Mouse (Mus musculus) neural tube, embryonic 11.5 days (tissue): ENCODE measurements around the gene Senp6. TPM values are rescaled to one million over a fixed set of nuclear protein-coding genes. Genes with fewer than 3 reads are reported as not detected.
"Not testable (repeated sequence)": the region's sequence is repeated elsewhere in the genome, so short reads cannot be mapped to it uniquely, and the experiment has no call there.

Experiments used
- ATAC-seq: fragments of 200-750 bp; cut with Nextera tagmentation; 2 replicates; pipeline ENCODE4 v1.8.0; 2017; ENCODE audit warnings: moderate number of reproducible peaks, mild to moderate bottlenecking, moderate TSS enrichment, moderate library complexity; ENCODE audit not compliant: insufficient read depth, low FRiP score, low TSS enrichment
- DNase-seq: peaks from one replicate; pipeline ENCODE4 v3.0.0-alpha.2; 2015; ENCODE audit warnings: low spot score
- H3K27ac ChIP-seq: fragments of 300-500 bp; sonication (generic); 2 replicates; pipeline ENCODE4 v1.5.1; 2014; ENCODE audit warnings: low read depth, mild to moderate bottlenecking, low read length
- H3K27me3 ChIP-seq: fragments of 300-500 bp; sonication (generic); 2 replicates; pipeline ENCODE4 v1.6.1; 2014; ENCODE audit warnings: mild to moderate bottlenecking, low read length, mixed read lengths; ENCODE audit not compliant: control insufficient read depth, insufficient read depth
- H3K36me3 ChIP-seq: fragments of 300-500 bp; sonication (generic); 2 replicates; pipeline ENCODE4 v1.6.1; 2014; ENCODE audit warnings: mild to moderate bottlenecking, low read length, moderate library complexity, mixed read lengths; ENCODE audit not compliant: control insufficient read depth, insufficient read depth
- H3K4me1 ChIP-seq: fragments of 300-500 bp; sonication (generic); 2 replicates; pipeline ENCODE4 v1.6.1; 2014; ENCODE audit warnings: low read length, mixed read lengths; ENCODE audit not compliant: control insufficient read depth, insufficient read depth
- H3K4me2 ChIP-seq: fragments of 300-500 bp; sonication (generic); 2 replicates; pipeline ENCODE4 v1.6.1; 2014; ENCODE audit warnings: low read depth, mild to moderate bottlenecking, moderate library complexity
- H3K4me3 ChIP-seq: fragments of 300-500 bp; sonication (generic); 2 replicates; pipeline ENCODE4 v1.5.1; 2014; ENCODE audit warnings: low read depth, low read length
- H3K9ac ChIP-seq: fragments of 300-500 bp; sonication (generic); 2 replicates; pipeline ENCODE4 v1.6.1; 2014; ENCODE audit warnings: mild to moderate bottlenecking, low read length
- H3K9me3 ChIP-seq: fragments of 300-500 bp; sonication (generic); 2 replicates; pipeline ENCODE4 v1.6.1; 2016; ENCODE audit warnings: low read length; ENCODE audit not compliant: control insufficient read depth
- WGBS: fragments of 180-500 bp; shearing (Covaris S2); extraction: QIAGEN DNeasy Blood & Tissue Kit; methylation state at CpG from one replicate; pipeline ENCODE4 v1.1.7; 2014; 5-methylcytosine and 5-hydroxymethylcytosine counted together
- polyA plus RNA-seq: library from polyadenylated mRNA; unstranded; fragments of >200 nt; fragmentation: Nextera tagmentation; extraction: Ambion mirVana; gene quantifications from 2 replicates; pipeline ENCODE4 v1.2.1, GENCODE M21; 2014

The Senp6 gene
- polyA plus RNA-seq, 1 experiment from 2014 or later: 70.5 TPM

DNA sequence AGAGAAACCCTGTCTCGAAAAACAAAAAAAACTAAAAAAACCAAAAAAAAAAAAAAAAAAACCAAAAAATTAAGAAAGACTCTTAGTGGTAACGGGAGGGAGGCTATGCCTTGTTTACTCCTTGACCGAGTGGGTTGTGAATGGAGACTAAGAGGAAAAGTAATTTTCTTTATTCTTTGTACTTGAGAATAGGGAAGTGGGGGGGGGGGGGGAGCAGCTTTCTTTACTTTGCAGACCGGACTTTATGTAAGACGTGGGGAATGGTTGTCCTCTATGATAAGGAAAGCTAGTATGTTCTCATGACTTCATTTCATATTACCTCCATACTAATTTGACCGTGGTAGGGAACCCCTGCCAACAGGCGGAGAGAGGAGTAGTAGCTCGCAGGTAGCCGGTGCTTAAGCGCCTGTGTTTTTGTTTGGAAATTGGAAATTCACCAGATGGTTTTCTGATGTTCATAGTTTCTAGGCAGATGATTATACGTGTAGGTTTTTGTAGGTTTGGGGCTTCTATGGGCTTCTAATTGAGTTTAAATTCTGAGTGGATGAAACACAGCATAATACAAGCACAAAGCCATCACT, 2.1 kb downstream of the Senp6 start:
- Histone ChIP-seq H3K9ac (no peak overlapping the region), H3K27me3 (no peaks in the 10 kb centered on the region), H3K4me3 (peak overlapping the region; percentile 91), H3K36me3 (no peaks in the 10 kb centered on the region), H3K9me3 (no peaks in the 10 kb centered on the region), H3K4me2 (peak overlapping the region; percentile 31), H3K4me1 (peaks cover 3% of the 10 kb centered on the region; the same call in 1 of the 2 replicates), H3K27ac (no peak overlapping the region)
- DNase-seq (no peak), ATAC-seq (no peak)
- WGBS: 56% methylated on average over 11 of the region's 11 CpGs

DNA sequence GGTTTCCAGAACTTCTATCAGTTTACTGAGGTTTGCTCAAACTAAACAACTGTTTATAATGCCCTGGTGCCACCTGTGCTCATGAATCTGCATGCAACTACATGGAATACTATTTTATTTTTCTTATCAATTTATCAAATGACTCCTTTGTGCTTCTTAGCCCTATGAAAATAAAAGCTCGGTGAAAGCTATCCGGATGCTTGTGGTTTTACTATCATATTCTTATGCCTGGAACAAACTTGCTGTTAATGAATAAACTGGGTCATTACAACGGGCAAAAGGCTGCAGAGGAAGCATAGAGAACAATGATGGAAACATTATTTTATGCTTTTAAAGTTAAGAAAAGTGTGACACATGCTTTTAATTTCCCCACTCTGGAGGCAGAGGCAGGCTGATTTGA, 3.3 kb downstream of the Senp6 start:
- no peak overlapping the region for H3K9ac ChIP-seq
- H3K36me3 ChIP-seq: no peaks in the 10 kb centered on the region
- ATAC-seq (no peak), DNase-seq (no peak)
- H3K4me2 ChIP-seq: no peak overlapping the region
- 93% methylated on average over 3 of the region's 3 CpGs for WGBS
- no peak overlapping the region for H3K4me3 ChIP-seq
- peaks cover 6% of the 10 kb centered on the region; the same call in 1 of the 2 replicates for H3K4me1 ChIP-seq
- H3K27ac ChIP-seq: no peak overlapping the region
- H3K9me3 ChIP-seq: no peaks in the 10 kb centered on the region
- no peaks in the 10 kb centered on the region for H3K27me3 ChIP-seq

DNA sequence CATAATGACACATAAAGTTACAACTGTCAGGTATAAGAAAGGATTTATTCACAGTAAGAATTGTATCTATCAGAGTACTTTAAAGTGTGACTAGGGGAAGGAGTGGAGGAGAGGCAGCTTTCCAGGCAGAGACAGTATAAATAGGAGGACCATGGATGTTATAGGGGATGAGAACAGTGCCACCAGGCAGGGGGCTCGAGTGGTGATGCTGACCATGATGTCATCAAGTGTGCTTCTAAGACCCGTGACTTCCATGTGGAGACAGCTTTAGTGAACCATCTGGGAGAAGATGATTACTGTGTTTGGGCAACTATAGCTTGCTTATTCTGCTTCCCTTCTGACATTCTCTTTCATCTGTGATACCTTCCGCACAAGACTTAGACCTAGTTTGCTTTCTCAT, 4.9 kb downstream of the Senp6 start:
- no peak for ATAC-seq
- Histone ChIP-seq H3K4me2 (no peak overlapping the region), H3K9ac (no peak overlapping the region), H3K27me3 (no peaks in the 10 kb centered on the region), H3K4me1 (peaks cover 10% of the 10 kb centered on the region; the same call in 1 of the 2 replicates), H3K27ac (no peak overlapping the region), H3K36me3 (no peaks in the 10 kb centered on the region), H3K9me3 (no peaks in the 10 kb centered on the region), H3K4me3 (no peak overlapping the region)
- 59% methylated on average over 3 of the region's 3 CpGs for WGBS
- no peak for DNase-seq

DNA sequence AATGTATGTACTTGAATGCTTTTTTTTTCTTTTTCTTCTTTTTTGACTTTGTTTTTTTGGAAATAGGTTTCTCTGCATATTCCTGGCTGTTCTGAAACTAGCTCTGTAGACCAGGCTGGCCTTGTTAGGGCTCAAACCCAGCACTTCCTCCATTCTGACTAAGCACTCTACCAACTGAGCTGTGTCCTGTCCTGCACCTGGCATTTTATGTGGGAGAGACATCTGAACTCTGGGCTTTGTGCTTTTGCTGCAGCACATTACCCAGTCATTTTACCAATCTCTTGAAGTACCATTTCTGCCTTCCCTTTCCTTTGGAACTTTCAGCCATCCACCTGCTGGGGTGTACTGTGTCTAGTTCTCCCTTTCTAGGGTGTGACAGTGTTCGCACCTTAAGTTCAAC, 7.4 kb downstream of the Senp6 start:
- no peaks in the 10 kb centered on the region for H3K36me3 ChIP-seq
- no peak overlapping the region for H3K4me2 ChIP-seq

DNA sequence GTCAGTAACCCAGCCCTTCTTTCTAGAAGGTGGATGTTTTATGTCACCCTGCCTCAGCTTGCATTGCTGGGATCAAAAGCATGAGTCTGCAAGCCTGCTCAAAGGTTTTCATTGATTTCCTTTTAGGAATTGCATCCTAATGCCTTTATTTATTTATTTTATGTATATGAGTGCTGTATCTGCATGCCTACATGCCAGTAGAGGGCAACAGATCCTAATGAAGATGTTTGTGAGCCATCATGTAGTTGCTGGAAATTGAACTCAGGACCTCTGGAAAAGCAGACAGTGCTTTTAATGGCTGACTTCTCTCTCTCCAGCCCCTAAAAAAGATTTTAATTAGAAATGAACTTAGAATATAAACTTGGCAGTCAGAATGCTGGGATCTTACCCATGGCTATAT, 8.2 kb downstream of the Senp6 start:
- Histone ChIP-seq H3K9ac (no peak overlapping the region), H3K9me3 (no peaks in the 10 kb centered on the region), H3K4me3 (no peak overlapping the region), H3K36me3 (no peaks in the 10 kb centered on the region), H3K4me2 (no peak overlapping the region), H3K27ac (no peak overlapping the region), H3K27me3 (no peaks in the 10 kb centered on the region), H3K4me1 (peaks cover 12% of the 10 kb centered on the region; the same call in 1 of the 2 replicates)
- DNase-seq (no peak), ATAC-seq (no peak)

More for the DNA sequence above, 7.4 kb downstream of the Senp6 start:
- Histone ChIP-seq H3K9me3 (no peaks in the 10 kb centered on the region), H3K9ac (no peak overlapping the region), H3K4me3 (no peak overlapping the region), H3K27ac (no peak overlapping the region), H3K27me3 (no peaks in the 10 kb centered on the region), H3K4me1 (peaks cover 12% of the 10 kb centered on the region; the same call in 1 of the 2 replicates)
- ATAC-seq (no peak), DNase-seq (no peak)
- 73% methylated on average over 1 of the region's 1 CpGs for WGBS

DNA sequence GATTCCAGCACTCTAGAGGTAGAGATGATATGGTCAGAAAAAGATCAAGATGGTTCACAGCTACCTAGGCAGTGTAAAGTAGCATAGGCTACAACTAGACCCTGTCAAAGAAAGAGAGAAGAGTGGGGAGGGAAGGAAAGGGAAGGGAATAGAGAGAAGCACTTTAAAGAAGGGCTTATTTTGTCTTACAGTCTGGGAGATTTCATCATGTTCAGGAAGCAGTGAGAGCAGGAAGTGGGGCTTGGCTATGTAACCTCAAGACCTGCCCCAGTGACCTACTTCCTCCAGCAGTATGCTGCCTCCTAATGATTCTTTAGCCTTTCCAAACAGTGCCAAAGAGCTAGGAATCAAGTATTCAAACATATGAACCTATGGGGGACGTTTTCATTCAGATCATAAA, 14.2 kb downstream of the Senp6 start:
- Histone ChIP-seq H3K9ac (no peak overlapping the region), H3K9me3 (no peaks in the 10 kb centered on the region), H3K27me3 (no peaks in the 10 kb centered on the region), H3K4me1 (peaks cover 13% of the 10 kb centered on the region), H3K36me3 (no peaks in the 10 kb centered on the region), H3K27ac (no peak overlapping the region), H3K4me2 (no peak overlapping the region), H3K4me3 (no peak overlapping the region)
- WGBS: 88% methylated on average over 1 of the region's 1 CpGs
- no peak for ATAC-seq
- no peak for DNase-seq

DNA sequence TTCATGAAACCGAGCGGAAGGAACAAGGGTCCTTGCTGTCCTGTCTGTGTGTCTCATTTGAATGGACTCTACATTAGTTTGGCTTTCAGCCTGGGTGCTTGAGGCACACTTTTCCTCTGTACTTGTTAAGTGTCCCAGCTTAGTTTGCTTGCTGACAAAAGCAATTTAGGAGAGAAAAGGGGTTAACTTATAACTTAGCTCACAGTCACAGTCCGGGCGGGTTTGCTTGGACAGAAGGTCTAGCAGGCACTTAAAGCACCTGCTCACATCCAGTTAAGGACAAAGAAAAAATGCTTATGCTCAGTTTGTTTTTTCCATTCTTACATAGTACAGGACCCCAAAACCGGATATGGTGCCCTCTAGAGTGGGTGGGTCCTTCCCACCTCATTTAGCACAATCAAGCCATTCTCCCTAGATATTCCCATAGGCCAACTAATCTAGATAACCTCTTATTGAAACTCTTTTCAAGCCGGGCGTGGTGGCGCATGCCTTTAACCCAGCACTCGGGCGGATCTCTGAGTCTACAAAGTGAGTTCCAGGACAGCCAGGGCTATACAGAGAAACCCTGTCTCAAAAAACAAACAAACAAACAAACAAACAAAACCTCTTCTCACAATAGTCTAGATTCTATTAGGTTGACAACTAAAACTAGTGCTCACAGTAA, 17.9 kb downstream of the Senp6 start:
- 61% methylated on average over 10 of the region's 10 CpGs for WGBS
- Histone ChIP-seq H3K9me3 (no peaks in the 10 kb centered on the region), H3K36me3 (no peaks in the 10 kb centered on the region), H3K27me3 (no peaks in the 10 kb centered on the region), H3K4me3 (no peak overlapping the region), H3K9ac (no peak overlapping the region), H3K27ac (no peak overlapping the region), H3K4me1 (peaks cover 9% of the 10 kb centered on the region), H3K4me2 (no peak overlapping the region)
- DNase-seq (no peak), ATAC-seq (0 out of 2 replicates have a peak, but pooled peaks have one; percentile 28)

DNA sequence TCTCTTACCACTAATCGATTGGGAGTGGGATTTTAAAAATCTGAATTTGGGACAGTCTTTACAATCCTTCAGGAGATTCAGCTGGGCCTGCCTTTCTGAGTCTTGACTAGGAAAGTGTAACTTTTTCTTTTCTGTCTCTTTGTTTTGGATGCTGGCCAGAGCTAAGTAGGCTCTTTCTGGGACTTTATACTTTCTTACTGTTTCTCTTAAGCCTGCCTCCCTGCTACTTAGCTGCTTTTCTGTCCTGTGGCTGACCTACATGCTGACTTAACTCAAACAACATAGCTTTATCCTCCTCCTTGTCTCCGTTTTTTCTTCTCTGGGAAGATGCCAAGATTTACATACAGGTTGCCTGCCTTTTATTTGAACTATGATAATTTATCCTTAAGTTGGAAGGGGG, 19.0 kb downstream of the Senp6 start:
- H3K9ac ChIP-seq: no peak overlapping the region
- no peak overlapping the region for H3K4me2 ChIP-seq
- H3K27ac ChIP-seq: no peak overlapping the region
- DNase-seq (no peak), ATAC-seq (no peak)
- no peak overlapping the region for H3K4me3 ChIP-seq
- no peaks in the 10 kb centered on the region for H3K9me3 ChIP-seq
- no peaks in the 10 kb centered on the region for H3K27me3 ChIP-seq
- 62% methylated on average over 2 of the region's 2 CpGs for WGBS
- H3K36me3 ChIP-seq: no peaks in the 10 kb centered on the region
- peaks cover 9% of the 10 kb centered on the region for H3K4me1 ChIP-seq

DNA sequence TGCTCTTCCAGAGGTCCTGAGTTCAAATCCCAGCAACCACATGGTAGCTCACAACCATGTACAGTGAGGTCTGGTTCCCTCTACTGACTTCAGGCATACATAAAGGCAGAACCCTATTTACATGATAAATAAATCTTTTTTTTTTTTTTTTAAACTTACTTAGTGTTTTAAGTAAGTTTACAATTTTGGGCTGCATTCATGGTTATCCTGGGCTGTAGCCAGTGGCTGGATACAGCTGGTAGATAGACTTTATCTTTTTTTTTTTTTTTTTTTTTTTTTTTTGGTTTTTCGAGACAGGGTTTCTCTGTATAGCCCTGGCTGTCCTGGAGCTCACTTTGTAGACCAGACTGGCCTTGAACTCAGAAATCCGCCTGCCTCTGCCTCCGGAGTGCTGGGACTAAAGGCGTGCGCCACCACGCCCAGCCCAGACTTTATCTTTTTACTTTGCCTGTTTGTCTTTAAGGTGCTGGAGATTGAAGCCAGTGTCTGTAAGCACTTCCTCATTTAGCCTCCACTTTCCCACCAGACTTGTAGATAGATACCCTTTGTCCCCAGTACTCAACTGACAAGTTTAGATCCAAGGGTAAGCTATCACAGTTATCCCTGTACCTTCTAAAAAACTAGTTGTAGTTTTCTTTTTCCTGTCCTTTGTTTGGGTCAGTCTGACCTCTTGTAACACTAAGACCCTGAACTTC, 19.7 kb downstream of the Senp6 start:
- not testable (repeated sequence) for H3K27me3 ChIP-seq, DNase-seq, H3K36me3 ChIP-seq, H3K4me3 ChIP-seq, H3K27ac ChIP-seq, H3K9me3 ChIP-seq, ATAC-seq, H3K4me1 ChIP-seq, H3K9ac ChIP-seq, H3K4me2 ChIP-seq
- 94% methylated on average over 5 of the region's 6 CpGs for WGBS
